Mouse (Mus musculus) thymus, postnatal 0 days (tissue): ENCODE measurements around the gene Vil1. TPM values are rescaled to one million over a fixed set of nuclear protein-coding genes. Genes with fewer than 3 reads are reported as not detected.

ENCODE experiments used
- DNase-seq: peaks from one replicate; pipeline ENCODE4 v3.0.0-alpha.2; 2015; ENCODE audit warnings: low spot score
- polyA plus RNA-seq: library from polyadenylated mRNA; unstranded; fragments of >200 nt; fragmentation: Nextera tagmentation; extraction: Ambion mirVana; gene quantifications from 2 replicates; pipeline ENCODE4 v1.2.1, GENCODE M21; 2015

Vil1 gene
- polyA plus RNA-seq: 0.29 and 0.30 TPM in 2 replicates

GRCm38 (mm10) chr1:74408589-74409504, at the start of gene Vil1:
TSS of gene Vil1 (plus strand) at chr1:74409376.
- DNase-seq: no peak

- no peak for DNase-seq
These were observed 49.1 kb upstream of the Vil1 start for GRCm38 (mm10) chr1:74359952-74360517.

GRCm38 (mm10) chr1:74361812-74362211, 47.4 kb upstream of the Vil1 start, which contains the start of gene Catip:
TSS of gene Catip (plus strand) at chr1:74362108.
- DNase-seq: peak; percentile 80

GRCm38 (mm10) chr1:74362325-74363229, 46.6 kb upstream of the Vil1 start:
- no peak for DNase-seq

GRCm38 (mm10) chr1:74363437-74363836, 45.7 kb upstream of the Vil1 start:
- no peak for DNase-seq

GRCm38 (mm10) chr1:74364270-74364669, 44.9 kb upstream of the Vil1 start:
- DNase-seq: no peak

GRCm38 (mm10) chr1:74367886-74368645, 41.1 kb upstream of the Vil1 start:
- DNase-seq: peak; percentile 31

- DNase-seq: no peak
These were observed 39.1 kb upstream of the Vil1 start for GRCm38 (mm10) chr1:74370040-74370439.

- no peak for DNase-seq
These were observed 35.8 kb upstream of the Vil1 start for GRCm38 (mm10) chr1:74373372-74373771.

GRCm38 (mm10) chr1:74374980-74375379, 34.2 kb upstream of the Vil1 start, which contains the start of gene Slc11a1:
TSS of gene Slc11a1 (plus strand) at chr1:74375195.
- DNase-seq: no peak

GRCm38 (mm10) chr1:74375561-74375960, 33.6 kb upstream of the Vil1 start:
- DNase-seq: no peak

GRCm38 (mm10) chr1:74376396-74376795, 32.8 kb upstream of the Vil1 start:
- DNase-seq: no peak

- DNase-seq: no peak
These were observed 30.1 kb upstream of the Vil1 start for GRCm38 (mm10) chr1:74379058-74379504.

- no peak for DNase-seq
These were observed 28.7 kb upstream of the Vil1 start for GRCm38 (mm10) chr1:74380484-74380883.

- no peak for DNase-seq
These were observed 27.6 kb upstream of the Vil1 start for GRCm38 (mm10) chr1:74381588-74382021.

GRCm38 (mm10) chr1:74383385-74383784, 25.8 kb upstream of the Vil1 start:
- no peak for DNase-seq

GRCm38 (mm10) chr1:74384525-74384924, 24.7 kb upstream of the Vil1 start:
- DNase-seq: no peak

GRCm38 (mm10) chr1:74385064-74385463, 24.1 kb upstream of the Vil1 start:
- no peak for DNase-seq

- no peak for DNase-seq
These were observed 23.6 kb upstream of the Vil1 start for GRCm38 (mm10) chr1:74385531-74385930.

GRCm38 (mm10) chr1:74386363-74386713, 22.8 kb upstream of the Vil1 start:
- no peak for DNase-seq
